Mouse (Mus musculus): ENCODE results near the gene Sppl2b.
A peak's percentile ranks its signal among the peaks of the same experiment; 100 is the strongest.

DNA sequence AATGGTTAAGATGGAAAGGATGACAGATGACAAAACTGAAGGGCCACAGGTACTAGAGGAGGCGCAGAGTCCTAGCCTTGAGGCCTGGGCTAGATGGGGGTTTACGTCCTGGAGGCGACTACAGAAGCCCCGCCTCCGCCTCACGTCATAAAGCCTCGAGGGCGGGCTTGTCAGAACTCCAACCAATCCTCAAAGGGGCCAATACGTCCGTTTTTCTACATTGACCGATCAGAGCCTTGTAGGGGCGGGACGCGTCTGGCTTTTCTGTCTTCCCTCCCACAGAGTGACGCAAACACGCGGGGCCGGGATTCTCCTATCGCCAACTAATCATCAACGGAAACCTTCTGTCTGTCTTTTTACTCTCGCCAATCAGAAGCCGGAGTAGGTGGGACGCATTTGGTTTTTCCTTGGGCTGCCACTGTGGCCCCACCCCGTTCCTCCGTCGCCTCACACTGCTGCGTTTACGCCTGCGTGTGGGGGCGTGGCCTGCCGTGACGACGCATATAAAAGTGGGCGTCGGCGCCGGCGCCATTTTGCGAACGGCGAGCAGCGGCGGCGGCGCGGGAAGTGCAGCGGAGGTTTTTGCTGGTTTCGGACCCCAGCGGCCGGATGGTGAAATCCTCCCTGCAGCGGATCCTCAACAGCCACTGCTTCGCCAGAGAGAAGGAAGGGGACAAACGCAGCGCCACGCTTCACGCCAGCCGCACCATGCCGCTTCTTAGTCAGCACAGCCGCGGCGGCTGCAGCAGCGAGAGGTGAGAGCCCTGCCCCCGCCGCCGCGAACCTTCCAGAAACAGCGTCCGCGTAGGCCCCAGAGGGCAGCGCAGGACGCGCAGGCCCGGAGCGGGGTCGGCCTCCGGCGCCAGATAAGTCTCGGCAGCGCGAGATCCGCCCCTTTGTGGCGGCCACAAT lies 28.7 kb upstream of the Sppl2b start, which contains the start of gene Oaz1:
- TF ChIP-seq CTCF (IDR thresholded peaks at IDR 0.05; ENCODE audit: extremely low read depth, insufficient read length, insufficient replicate concordance, low read depth, low read length), result no peak
- peak; percentile 70 for TF ChIP-seq POLR2A (IDR thresholded peaks at IDR 0.05; ENCODE audit: low read depth, low read length)

Measured in small intestine, adult 2 months (tissue).